Mouse (Mus musculus): ENCODE measurements around the gene Bri3. TPM values are rescaled to one million over a fixed set of nuclear protein-coding genes. Genes with fewer than 3 reads are reported as not detected.

The Bri3 gene
- polyA plus RNA-seq, 1 experiment from 2014 or later, result 111 TPM

GRCm38 (mm10) chr5:144420001-144420400 is 175.8 kb downstream of the Bri3 start:
- no peak for ATAC-seq (replicated peaks)
- no peak overlapping the region for H3K4me2 ChIP-seq (replicated peaks)
- no peak overlapping the region for H3K4me3 ChIP-seq
- no peaks in the 10 kb centered on the region for H3K36me3 ChIP-seq
- no peaks in the 10 kb centered on the region for H3K9me3 ChIP-seq
- no peak overlapping the region for H3K27ac ChIP-seq (replicated peaks)
- H3K9ac ChIP-seq (replicated peaks), result no peak overlapping the region
- no peaks in the 10 kb centered on the region for H3K4me1 ChIP-seq
- no peaks in the 10 kb centered on the region for H3K27me3 ChIP-seq
- 74% methylated on average over 8 of the region's 8 CpGs for WGBS

- Histone ChIP-seq H3K36me3 (no peaks in the 10 kb centered on the region), H3K9ac (replicated peaks) (no peak overlapping the region), H3K9me3 (no peaks in the 10 kb centered on the region), H3K4me3 (no peak overlapping the region), H3K4me2 (replicated peaks) (no peak overlapping the region), H3K27me3 (no peaks in the 10 kb centered on the region), H3K27ac (replicated peaks) (no peak overlapping the region), H3K4me1 (no peaks in the 10 kb centered on the region)
- no peak for ATAC-seq (replicated peaks)
- WGBS, result 76% methylated on average over 3 of the region's 3 CpGs
These were observed 182.5 kb downstream of the Bri3 start for GRCm38 (mm10) chr5:144426697-144427096.

- no peak overlapping the region for H3K27ac ChIP-seq (replicated peaks)
- H3K27me3 ChIP-seq, result no peaks in the 10 kb centered on the region
- H3K9me3 ChIP-seq, result no peaks in the 10 kb centered on the region
- H3K4me3 ChIP-seq, result no peak overlapping the region
- WGBS, result 72% methylated on average over 9 of the region's 9 CpGs
- H3K4me2 ChIP-seq (replicated peaks), result no peak overlapping the region
- H3K9ac ChIP-seq (replicated peaks), result no peak overlapping the region
- no peak for ATAC-seq (replicated peaks)
- no peaks in the 10 kb centered on the region for H3K36me3 ChIP-seq
- H3K4me1 ChIP-seq, result no peaks in the 10 kb centered on the region
These were observed 183.6 kb downstream of the Bri3 start for GRCm38 (mm10) chr5:144427861-144428260.

GRCm38 (mm10) chr5:144431481-144431880 is 187.2 kb downstream of the Bri3 start:
- Histone ChIP-seq H3K27ac (replicated peaks) (no peak overlapping the region), H3K36me3 (no peaks in the 10 kb centered on the region), H3K4me3 (no peak overlapping the region), H3K9me3 (no peaks in the 10 kb centered on the region), H3K4me2 (replicated peaks) (no peak overlapping the region), H3K4me1 (no peaks in the 10 kb centered on the region), H3K9ac (replicated peaks) (no peak overlapping the region), H3K27me3 (no peaks in the 10 kb centered on the region)
- 60% methylated on average over 6 of the region's 6 CpGs for WGBS
- ATAC-seq (replicated peaks), result no peak

GRCm38 (mm10) chr5:144439286-144440040 is 195.2 kb downstream of the Bri3 start:
- Histone ChIP-seq H3K4me3 (no peak overlapping the region), H3K9ac (replicated peaks) (no peak overlapping the region), H3K36me3 (no peaks in the 10 kb centered on the region), H3K9me3 (no peaks in the 10 kb centered on the region), H3K27ac (replicated peaks) (no peak overlapping the region), H3K4me2 (replicated peaks) (no peak overlapping the region), H3K27me3 (no peaks in the 10 kb centered on the region), H3K4me1 (no peaks in the 10 kb centered on the region)
- 83% methylated on average over 10 of the region's 10 CpGs for WGBS
- no peak for ATAC-seq (replicated peaks)

- H3K4me3 ChIP-seq, result no peak overlapping the region
- no peak overlapping the region for H3K4me2 ChIP-seq (replicated peaks)
- no peaks in the 10 kb centered on the region for H3K27me3 ChIP-seq
- H3K36me3 ChIP-seq, result no peaks in the 10 kb centered on the region
- no peaks in the 10 kb centered on the region for H3K9me3 ChIP-seq
- 56% methylated on average over 12 of the region's 12 CpGs for WGBS
- H3K9ac ChIP-seq (replicated peaks), result no peak overlapping the region
- ATAC-seq (replicated peaks), result no peak
- H3K4me1 ChIP-seq, result no peaks in the 10 kb centered on the region
- no peak overlapping the region for H3K27ac ChIP-seq (replicated peaks)
These were observed 197.6 kb downstream of the Bri3 start for GRCm38 (mm10) chr5:144441831-144442271.

GRCm38 (mm10) chr5:144446475-144447225 is 202.4 kb downstream of the Bri3 start:
- Histone ChIP-seq H3K27me3 (no peaks in the 10 kb centered on the region), H3K36me3 (no peaks in the 10 kb centered on the region), H3K9me3 (no peaks in the 10 kb centered on the region), H3K4me3 (no peak overlapping the region), H3K27ac (replicated peaks) (no peak overlapping the region), H3K4me2 (replicated peaks) (no peak overlapping the region), H3K9ac (replicated peaks) (no peak overlapping the region), H3K4me1 (no peaks in the 10 kb centered on the region)
- 86% methylated on average over 10 of the region's 10 CpGs for WGBS
- no peak for ATAC-seq (replicated peaks)

- no peaks in the 10 kb centered on the region for H3K4me1 ChIP-seq
- WGBS, result 88% methylated on average over 8 of the region's 8 CpGs
- H3K27me3 ChIP-seq, result no peaks in the 10 kb centered on the region
- no peak overlapping the region for H3K9ac ChIP-seq (replicated peaks)
- H3K4me3 ChIP-seq, result no peak overlapping the region
- no peak for ATAC-seq (replicated peaks)
- no peak overlapping the region for H3K27ac ChIP-seq (replicated peaks)
- H3K9me3 ChIP-seq, result no peaks in the 10 kb centered on the region
- H3K4me2 ChIP-seq (replicated peaks), result no peak overlapping the region
- no peaks in the 10 kb centered on the region for H3K36me3 ChIP-seq
These were observed 203.0 kb downstream of the Bri3 start for GRCm38 (mm10) chr5:144447226-144447616.

- no peak overlapping the region for H3K27ac ChIP-seq (replicated peaks)
- no peaks in the 10 kb centered on the region for H3K27me3 ChIP-seq
- H3K4me1 ChIP-seq, result no peaks in the 10 kb centered on the region
- H3K9ac ChIP-seq (replicated peaks), result no peak overlapping the region
- no peaks in the 10 kb centered on the region for H3K9me3 ChIP-seq
- H3K4me2 ChIP-seq (replicated peaks), result no peak overlapping the region
- no peak for ATAC-seq (replicated peaks)
- H3K36me3 ChIP-seq, result no peaks in the 10 kb centered on the region
- no peak overlapping the region for H3K4me3 ChIP-seq
- 63% methylated on average over 5 of the region's 5 CpGs for WGBS
These were observed 203.7 kb downstream of the Bri3 start for GRCm38 (mm10) chr5:144447975-144448374.

GRCm38 (mm10) chr5:144452776-144453455 is 208.7 kb downstream of the Bri3 start:
- no peak overlapping the region for H3K9ac ChIP-seq (replicated peaks)
- H3K9me3 ChIP-seq, result no peaks in the 10 kb centered on the region
- no peak overlapping the region for H3K4me3 ChIP-seq
- no peak for ATAC-seq (replicated peaks)
- H3K27me3 ChIP-seq, result no peaks in the 10 kb centered on the region
- peaks cover 6% of the 10 kb centered on the region for H3K4me1 ChIP-seq
- WGBS, result 70% methylated on average over 7 of the region's 7 CpGs
- no peaks in the 10 kb centered on the region for H3K36me3 ChIP-seq
- no peak overlapping the region for H3K27ac ChIP-seq (replicated peaks)
- no peak overlapping the region for H3K4me2 ChIP-seq (replicated peaks)

GRCm38 (mm10) chr5:144457623-144458287 is 213.5 kb downstream of the Bri3 start:
- Histone ChIP-seq H3K9me3 (no peaks in the 10 kb centered on the region), H3K36me3 (no peaks in the 10 kb centered on the region), H3K27me3 (no peaks in the 10 kb centered on the region), H3K4me1 (peaks cover 7% of the 10 kb centered on the region), H3K27ac (replicated peaks) (no peak overlapping the region), H3K4me3 (no peak overlapping the region), H3K9ac (replicated peaks) (no peak overlapping the region), H3K4me2 (replicated peaks) (peak overlapping the region; percentile 18; the same call in 1 of the 2 replicates)
- 4% methylated on average over 11 of the region's 11 CpGs for WGBS
- peak; percentile 57; the same call in 1 of the 2 replicates for ATAC-seq (replicated peaks)

GRCm38 (mm10) chr5:144466987-144467386 is 222.8 kb downstream of the Bri3 start:
- no peak overlapping the region for H3K27ac ChIP-seq (replicated peaks)
- no peak overlapping the region for H3K9ac ChIP-seq (replicated peaks)
- ATAC-seq (replicated peaks), result no peak
- WGBS, result 36% methylated on average over 6 of the region's 6 CpGs
- no peaks in the 10 kb centered on the region for H3K9me3 ChIP-seq
- no peak overlapping the region for H3K4me3 ChIP-seq
- H3K27me3 ChIP-seq, result no peaks in the 10 kb centered on the region
- no peaks in the 10 kb centered on the region for H3K4me1 ChIP-seq
- H3K4me2 ChIP-seq (replicated peaks), result no peak overlapping the region
- H3K36me3 ChIP-seq, result no peaks in the 10 kb centered on the region
